Mouse (Mus musculus): ENCODE data around the gene Col16a1. TPM values are rescaled to one million over a fixed set of nuclear protein-coding genes. Genes with fewer than 3 reads are reported as not detected.

The Col16a1 gene
- polyA plus RNA-seq, 1 experiment from 2014 or later, result 47.7 TPM

DNA sequence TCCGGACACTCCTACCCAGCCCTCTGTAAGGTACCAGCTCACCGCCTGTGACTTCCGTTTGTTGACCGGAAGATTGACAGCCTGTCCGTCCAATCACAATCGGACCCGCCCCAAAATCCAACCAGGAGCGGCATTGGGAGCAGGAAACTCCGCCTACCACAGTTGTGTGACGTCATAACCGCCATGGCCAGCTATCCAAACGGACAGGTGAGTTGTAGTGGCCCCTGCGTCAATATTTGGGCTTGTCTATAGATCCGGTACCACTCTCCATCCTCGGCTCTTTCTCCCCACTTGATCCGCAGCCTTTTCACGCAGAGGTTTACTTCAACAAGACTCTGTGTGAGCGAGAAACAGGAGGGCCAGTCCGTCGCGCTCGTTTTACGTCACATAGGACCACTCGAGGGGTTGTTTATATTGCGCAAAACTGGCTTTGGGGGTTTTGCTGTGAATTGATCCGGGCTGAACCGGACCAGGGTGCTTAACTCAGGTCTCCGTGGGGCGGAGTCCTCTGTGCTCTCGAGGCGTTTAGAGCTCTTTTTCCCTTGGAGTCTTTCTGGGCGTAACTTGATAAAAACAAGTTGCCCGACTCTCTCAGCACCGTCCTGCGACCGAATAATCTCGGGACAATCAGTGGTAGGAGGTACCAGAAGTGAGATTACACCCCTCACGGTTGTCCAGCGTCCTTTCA, 59.9 kb downstream of the Col16a1 start:
- Histone ChIP-seq H3K4me2 (replicated peaks; ENCODE audit: low read depth) (peak overlapping the region; percentile 68), H3K9me3 (ENCODE audit: control insufficient read depth, low read length) (no peaks in the 10 kb centered on the region), H3K4me3 (ENCODE audit: low read depth, low read length) (peak overlapping the region; percentile 74), H3K27ac (replicated peaks) (peak overlapping the region; percentile 89), H3K36me3 (ENCODE audit: control insufficient read depth, insufficient read depth, low read length) (no peaks in the 10 kb centered on the region), H3K9ac (ENCODE audit: low read length) (peak overlapping the region; percentile 75), H3K4me1 (replicated peaks; ENCODE audit: control insufficient read depth, insufficient read depth) (peaks cover 7% of the 10 kb centered on the region), H3K27me3 (ENCODE audit: control insufficient read depth, insufficient read depth, low read length) (no peaks in the 10 kb centered on the region)
- TF ChIP-seq CTCF (IDR thresholded peaks at IDR 0.05; ENCODE audit: low read depth), result no peak
- TF ChIP-seq EP300 (optimal IDR thresholded peaks at IDR 0.05), result no peak
- ATAC-seq (ENCODE audit: low FRiP score, low TSS enrichment) (peak; percentile 92), DNase-seq (ENCODE audit: low spot score) (peak; percentile 100)
- WGBS, result under 1% methylated on average over 39 of the region's 39 CpGs

DNA sequence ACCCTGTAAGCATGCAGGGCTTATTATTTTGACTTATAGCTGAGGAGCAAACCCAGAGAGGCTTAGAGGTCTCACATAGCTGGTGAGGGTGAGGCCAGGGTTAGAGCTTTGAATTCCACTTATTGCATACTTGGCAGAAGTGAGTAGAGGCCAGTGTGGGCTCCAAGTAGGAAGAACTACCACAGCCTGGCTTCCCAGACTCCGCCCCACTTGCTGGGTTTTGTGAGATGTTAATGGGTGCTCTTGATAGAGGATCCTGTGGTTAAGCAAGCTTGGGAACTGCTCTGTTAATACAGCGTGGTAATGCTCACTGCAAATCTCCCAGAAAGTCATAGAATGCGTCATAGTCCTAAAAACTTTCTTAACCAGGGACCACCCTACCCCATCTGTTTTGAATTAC, 61.3 kb downstream of the Col16a1 start:
- no peak for DNase-seq (ENCODE audit: low spot score)
- Histone ChIP-seq H3K27me3 (ENCODE audit: control insufficient read depth, insufficient read depth, low read length) (no peaks in the 10 kb centered on the region), H3K27ac (replicated peaks) (peak overlapping the region; percentile 89), H3K36me3 (ENCODE audit: control insufficient read depth, insufficient read depth, low read length) (no peaks in the 10 kb centered on the region; the same call in 1 of the 2 replicates), H3K4me2 (replicated peaks; ENCODE audit: low read depth) (peak overlapping the region; percentile 68; the same call in 1 of the 2 replicates), H3K4me1 (replicated peaks; ENCODE audit: control insufficient read depth, insufficient read depth) (peaks cover 7% of the 10 kb centered on the region), H3K4me3 (ENCODE audit: low read depth, low read length) (no peak overlapping the region), H3K9ac (ENCODE audit: low read length) (no peak overlapping the region), H3K9me3 (ENCODE audit: control insufficient read depth, low read length) (no peaks in the 10 kb centered on the region)
- 87% methylated on average over 3 of the region's 3 CpGs for WGBS
- ATAC-seq (ENCODE audit: low FRiP score, low TSS enrichment), result no peak
- TF ChIP-seq EP300 (optimal IDR thresholded peaks at IDR 0.05) (no peak), CTCF (IDR thresholded peaks at IDR 0.05; ENCODE audit: low read depth) (no peak)

DNA sequence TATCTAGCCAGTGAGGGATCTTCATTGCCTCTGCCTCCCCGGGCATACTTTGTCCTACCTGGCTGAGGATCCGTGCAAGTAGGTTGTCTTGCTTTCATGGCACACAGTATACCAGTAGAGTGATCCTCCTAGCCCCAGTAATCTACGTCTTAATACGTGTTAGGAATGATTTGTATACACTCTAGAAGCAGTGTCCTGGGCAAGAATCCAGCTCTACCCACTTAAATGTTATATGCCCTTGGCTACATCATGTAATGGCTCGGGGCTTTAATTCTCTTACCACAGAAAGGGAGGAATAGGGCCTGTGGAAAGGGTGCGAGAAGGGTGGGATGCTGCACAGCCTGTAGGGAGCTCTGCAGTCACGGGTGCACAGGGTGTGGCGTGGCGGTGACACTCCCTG, 62.0 kb downstream of the Col16a1 start:
- 71% methylated on average over 9 of the region's 9 CpGs for WGBS
- Histone ChIP-seq H3K9ac (ENCODE audit: low read length) (no peak overlapping the region), H3K4me1 (replicated peaks; ENCODE audit: control insufficient read depth, insufficient read depth) (peaks cover 7% of the 10 kb centered on the region), H3K27ac (replicated peaks) (0 out of 2 replicates have a peak overlapping the region, but pooled peaks have one; percentile 19), H3K4me2 (replicated peaks; ENCODE audit: low read depth) (no peak overlapping the region), H3K9me3 (ENCODE audit: control insufficient read depth, low read length) (no peaks in the 10 kb centered on the region), H3K4me3 (ENCODE audit: low read depth, low read length) (no peak overlapping the region), H3K27me3 (ENCODE audit: control insufficient read depth, insufficient read depth, low read length) (no peaks in the 10 kb centered on the region), H3K36me3 (ENCODE audit: control insufficient read depth, insufficient read depth, low read length) (no peaks in the 10 kb centered on the region; the same call in 1 of the 2 replicates)
- TF ChIP-seq EP300 (optimal IDR thresholded peaks at IDR 0.05), result no peak
- no peak for TF ChIP-seq CTCF (IDR thresholded peaks at IDR 0.05; ENCODE audit: low read depth)
- ATAC-seq (ENCODE audit: low FRiP score, low TSS enrichment), result no peak
- DNase-seq (ENCODE audit: low spot score), result peak; percentile 53

DNA sequence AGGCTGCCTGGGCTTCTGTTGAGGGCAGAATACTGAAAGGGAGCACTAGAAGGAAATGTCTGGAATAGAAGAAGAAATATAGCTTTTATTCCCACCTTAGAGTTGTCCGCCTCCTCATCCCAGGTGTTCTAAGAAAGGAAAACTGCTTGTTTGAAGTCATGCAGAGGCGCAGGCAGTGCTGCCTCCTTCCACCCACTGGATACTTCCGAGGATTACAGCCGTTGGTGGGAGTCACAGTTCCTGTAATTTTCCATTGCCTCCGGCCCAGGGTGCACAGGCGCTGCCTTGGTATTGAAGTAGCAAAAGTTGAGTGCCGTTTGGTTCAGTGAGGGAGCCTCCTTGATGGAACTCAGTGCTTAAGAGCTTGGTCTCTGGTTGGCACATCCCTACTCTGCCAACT, 62.5 kb downstream of the Col16a1 start:
- Histone ChIP-seq H3K27me3 (ENCODE audit: control insufficient read depth, insufficient read depth, low read length) (no peaks in the 10 kb centered on the region), H3K9ac (ENCODE audit: low read length) (no peak overlapping the region), H3K4me2 (replicated peaks; ENCODE audit: low read depth) (no peak overlapping the region), H3K27ac (replicated peaks) (no peak overlapping the region), H3K4me3 (ENCODE audit: low read depth, low read length) (no peak overlapping the region), H3K9me3 (ENCODE audit: control insufficient read depth, low read length) (no peaks in the 10 kb centered on the region), H3K36me3 (ENCODE audit: control insufficient read depth, insufficient read depth, low read length) (no peaks in the 10 kb centered on the region; the same call in 1 of the 2 replicates), H3K4me1 (replicated peaks; ENCODE audit: control insufficient read depth, insufficient read depth) (peaks cover 7% of the 10 kb centered on the region)
- TF ChIP-seq CTCF (IDR thresholded peaks at IDR 0.05; ENCODE audit: low read depth) (no peak), EP300 (optimal IDR thresholded peaks at IDR 0.05) (no peak)
- 83% methylated on average over 7 of the region's 7 CpGs for WGBS
- ATAC-seq (ENCODE audit: low FRiP score, low TSS enrichment) (no peak), DNase-seq (ENCODE audit: low spot score) (no peak)

DNA sequence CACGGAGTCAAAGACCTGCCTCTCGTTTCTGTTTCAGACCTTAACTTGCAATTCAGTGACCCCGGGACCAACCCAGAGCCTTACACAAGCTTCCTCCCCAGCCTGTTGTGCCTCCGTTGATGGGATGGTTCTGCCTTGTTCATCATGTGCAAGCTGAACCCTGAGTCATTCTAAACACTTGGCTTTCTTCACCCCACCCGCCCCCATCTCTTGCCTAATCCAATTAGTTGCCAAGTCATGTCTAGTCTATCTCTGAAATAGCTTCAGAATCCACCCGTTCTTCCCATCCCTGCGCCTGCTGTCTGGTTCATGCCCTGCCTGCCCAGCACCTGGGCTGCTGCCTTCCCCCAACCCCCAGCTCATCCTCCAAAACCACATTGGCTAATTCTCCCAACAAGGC, 64.7 kb downstream of the Col16a1 start:
- Histone ChIP-seq H3K4me2 (replicated peaks; ENCODE audit: low read depth) (no peak overlapping the region), H3K27ac (replicated peaks) (0 out of 2 replicates have a peak overlapping the region, but pooled peaks have one; percentile 6), H3K9ac (ENCODE audit: low read length) (no peak overlapping the region), H3K27me3 (ENCODE audit: control insufficient read depth, insufficient read depth, low read length) (no peaks in the 10 kb centered on the region), H3K4me1 (replicated peaks; ENCODE audit: control insufficient read depth, insufficient read depth) (peaks cover 5% of the 10 kb centered on the region), H3K4me3 (ENCODE audit: low read depth, low read length) (no peak overlapping the region), H3K9me3 (ENCODE audit: control insufficient read depth, low read length) (no peaks in the 10 kb centered on the region), H3K36me3 (ENCODE audit: control insufficient read depth, insufficient read depth, low read length) (no peaks in the 10 kb centered on the region; the same call in 1 of the 2 replicates)
- peak; percentile 44 for DNase-seq (ENCODE audit: low spot score)
- peak; percentile 1; the same call in 1 of the 2 replicates for ATAC-seq (ENCODE audit: low FRiP score, low TSS enrichment)
- WGBS, result 45% methylated on average over 7 of the region's 7 CpGs
- no peak for TF ChIP-seq CTCF (IDR thresholded peaks at IDR 0.05; ENCODE audit: low read depth)
- TF ChIP-seq EP300 (optimal IDR thresholded peaks at IDR 0.05), result no peak

DNA sequence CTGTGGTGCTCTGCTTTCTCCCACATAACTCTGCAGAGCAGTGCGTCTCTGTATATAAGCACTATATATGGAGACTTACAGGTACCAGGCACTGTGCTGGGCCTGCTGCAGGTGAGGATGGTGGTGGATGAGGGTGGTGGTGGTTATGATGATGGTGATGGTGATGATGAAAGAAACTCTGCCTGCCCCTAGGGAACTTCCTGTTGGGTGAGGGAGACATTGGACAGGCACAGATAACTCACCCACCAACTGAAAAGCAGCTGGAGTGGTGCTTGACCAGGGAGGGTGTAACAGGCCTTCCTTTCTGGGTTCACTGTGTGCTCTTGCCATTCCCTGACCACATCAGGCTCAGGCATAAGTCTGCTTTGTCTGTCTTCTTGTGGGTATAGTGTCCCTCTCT, 65.1 kb downstream of the Col16a1 start:
- H3K9me3 ChIP-seq (ENCODE audit: control insufficient read depth, low read length), result no peaks in the 10 kb centered on the region
- H3K4me1 ChIP-seq (replicated peaks; ENCODE audit: control insufficient read depth, insufficient read depth), result peaks cover 5% of the 10 kb centered on the region
- TF ChIP-seq CTCF (IDR thresholded peaks at IDR 0.05; ENCODE audit: low read depth) (no peak), EP300 (optimal IDR thresholded peaks at IDR 0.05) (no peak)
- no peak overlapping the region for H3K4me2 ChIP-seq (replicated peaks; ENCODE audit: low read depth)
- H3K36me3 ChIP-seq (ENCODE audit: control insufficient read depth, insufficient read depth, low read length), result no peaks in the 10 kb centered on the region; the same call in 1 of the 2 replicates
- no peak for ATAC-seq (ENCODE audit: low FRiP score, low TSS enrichment)
- H3K4me3 ChIP-seq (ENCODE audit: low read depth, low read length), result no peak overlapping the region
- no peak for DNase-seq (ENCODE audit: low spot score)
- H3K9ac ChIP-seq (ENCODE audit: low read length), result no peak overlapping the region
- H3K27ac ChIP-seq (replicated peaks), result 0 out of 2 replicates have a peak overlapping the region, but pooled peaks have one; percentile 6
- WGBS, result 90% methylated on average over 1 of the region's 1 CpGs
- no peaks in the 10 kb centered on the region for H3K27me3 ChIP-seq (ENCODE audit: control insufficient read depth, insufficient read depth, low read length)

Measured in stomach, postnatal 0 days (tissue).